Mouse (Mus musculus) liver, postnatal 0 days (tissue): ENCODE measurements around the gene Fam155a.

Source experiments
- CTCF ChIP-seq: sonication (generic); IDR thresholded peaks from 2 replicates; pipeline ENCODE4 v1.5.1; 2016; ENCODE audit warnings: antibody characterized with exemption, low read depth
- EP300 ChIP-seq: IDR thresholded peaks from 2 replicates; pipeline ENCODE4 v1.6.1; 2016; ENCODE audit warnings: antibody characterized with exemption, low read depth, mild to moderate bottlenecking

- no peak for TF ChIP-seq CTCF
- TF ChIP-seq EP300 = no peak
These were observed 467.3 kb downstream of the Fam155a start for GRCm38 (mm10) chr8:9303526-9304135.
